In the genomic region with DNA sequence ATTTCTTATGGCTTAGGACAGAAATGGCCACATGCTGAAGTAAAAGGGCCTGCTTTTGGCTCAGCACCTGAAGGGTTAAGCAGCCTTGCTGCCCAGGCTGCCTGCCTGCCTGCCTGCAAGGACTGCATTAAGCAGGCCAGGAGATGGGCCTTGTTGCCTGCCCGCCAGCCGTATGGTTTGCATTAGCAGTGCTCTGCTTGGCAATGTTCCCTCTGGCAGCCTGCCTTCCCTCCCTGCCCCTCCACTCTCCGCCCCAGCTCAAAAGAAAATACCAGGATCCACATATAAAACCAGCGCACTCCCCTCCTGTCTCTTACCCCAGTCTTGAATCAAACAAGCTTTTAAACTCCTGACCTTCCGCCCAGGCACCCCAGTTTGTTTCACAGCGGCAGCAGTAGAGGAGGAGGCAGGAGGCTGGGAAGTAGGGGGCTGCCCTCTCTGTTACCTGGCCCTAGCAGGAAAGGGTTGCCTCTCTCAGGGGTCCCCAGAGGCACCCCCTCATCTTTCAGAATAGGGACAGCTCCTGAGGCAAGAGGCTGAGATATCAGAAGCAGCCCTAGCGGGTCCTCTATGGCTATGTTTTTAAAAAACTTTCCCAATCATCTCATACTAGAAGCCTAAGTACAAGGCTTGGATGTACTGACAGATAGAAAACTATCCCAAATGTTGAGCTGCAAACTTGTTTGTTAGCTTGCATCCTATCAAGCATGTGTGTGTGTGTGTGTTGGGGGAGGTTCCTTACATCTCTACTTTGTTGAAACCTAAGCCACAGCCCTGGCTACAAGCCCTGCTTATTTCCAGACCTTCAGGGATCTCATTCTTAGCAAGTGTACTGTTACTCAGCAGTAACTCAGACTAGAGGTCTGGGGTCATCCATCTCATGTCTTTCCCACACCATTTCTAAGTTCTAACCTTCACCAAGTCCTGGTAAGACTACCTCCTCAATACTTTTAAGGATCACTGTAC, we compare ENCODE assay signal across 8 mouse cellular contexts.
DNase-seq lines count a peak whose midpoint lies in the region; ATAC-seq and TF ChIP-seq lines count a peak whose summit lies in the region.

No protein-coding gene starts in this region.

- intact Hi-C loops in gastrocnemius, postnatal 14 days (cut with DNase I; ENCODE audit: low total_unique reads): no loop called here

- H3K9me3 ChIP-seq in hindbrain, postnatal 0 days (ENCODE audit: low read length): no peaks in the 10 kb centered on the region

- H3K27me3 ChIP-seq in hindbrain, postnatal 0 days (ENCODE audit: insufficient read depth, low read length): no peaks in the 10 kb centered on the region

- H3K27ac ChIP-seq in hindbrain, postnatal 0 days: peak overlapping the region; percentile 12; the same call in 1 of the 2 replicates

- no peak for TF ChIP-seq CTCF in hindbrain, postnatal 0 days (IDR thresholded peaks at IDR 0.05; ENCODE audit: low read depth)

- DNase-seq in adrenal gland, adult 2 months: peak; percentile 73
- peak; percentile 61 for DNase-seq in embryo, embryonic 11.5 days (ENCODE audit: low read depth, low spot score)
- DNase-seq in gastrocnemius, postnatal 14 days: peak; percentile 84
- DNase-seq in hindbrain, postnatal 0 days (ENCODE audit: low spot score): peak; percentile 90
- DNase-seq in layer of hippocampus, postnatal 36 days: peak; percentile 64 to 73
- peak; percentile 87 for DNase-seq in lung, postnatal 10 days
- peak; percentile 89 to 90 for DNase-seq in right cerebral cortex, postnatal 10 days (ENCODE audit: low spot score in 2 of 2)
- DNase-seq in thymus, adult 18-20 months: no peak

- H3K9ac ChIP-seq in hindbrain, postnatal 0 days (replicated peaks; ENCODE audit: low read length): no peak overlapping the region

- H3K36me3 ChIP-seq in hindbrain, postnatal 0 days (ENCODE audit: insufficient read depth, low read length): no peaks in the 10 kb centered on the region; the same call in 1 of the 2 replicates

- peaks cover 19% of the 10 kb centered on the region for H3K4me1 ChIP-seq in hindbrain, postnatal 0 days (ENCODE audit: insufficient read depth, low read length)

- H3K4me2 ChIP-seq in hindbrain, postnatal 0 days (ENCODE audit: low read depth, low read length): no peak overlapping the region

- WGBS in hindbrain, postnatal 0 days: 29% methylated on average over 7 of the region's 7 CpGs

- peak; percentile 89 for ATAC-seq in hindbrain, postnatal 0 days

- H3K4me3 ChIP-seq in hindbrain, postnatal 0 days (ENCODE audit: low read length): no peak overlapping the region

Comparison
In these comparisons a context has a peak if more than half of its experiments do, and no peak if none do; other contexts are left out.
1. DNase-seq: peak in adrenal gland, adult 2 months (single experiment), embryo, embryonic 11.5 days (single experiment), gastrocnemius, postnatal 14 days (single experiment), hindbrain, postnatal 0 days (single experiment), layer of hippocampus, postnatal 36 days (2 of 2), lung, postnatal 10 days (single experiment) and right cerebral cortex, postnatal 10 days (2 of 2); none in thymus, adult 18-20 months (0 of 2).